Mouse (Mus musculus): ENCODE measurements around the gene Acap2.

The Acap2 gene

GRCm38 (mm10) chr16:31080573-31081051 is 120.4 kb downstream of the Acap2 start:
- DNase-seq (ENCODE audit: low spot score in 2 of 2), result no peak

- no peak for DNase-seq (ENCODE audit: low spot score in 2 of 2)
Measured at GRCm38 (mm10) chr16:31077396-31077795, 123.6 kb downstream of the Acap2 start.

GRCm38 (mm10) chr16:31076436-31076835 is 124.6 kb downstream of the Acap2 start:
- DNase-seq (ENCODE audit: low spot score in 2 of 2), result no peak

- no peak for DNase-seq (ENCODE audit: low spot score in 2 of 2)
Measured at GRCm38 (mm10) chr16:31074324-31074908, 126.6 kb downstream of the Acap2 start.

GRCm38 (mm10) chr16:31071731-31072130 is 129.3 kb downstream of the Acap2 start:
- DNase-seq (ENCODE audit: low spot score in 2 of 2), result no peak

GRCm38 (mm10) chr16:31070358-31071133 is 130.5 kb downstream of the Acap2 start:
- DNase-seq (ENCODE audit: low spot score in 2 of 2), result peak; percentile 53 to 77

- DNase-seq (ENCODE audit: low spot score in 2 of 2), result no peak
Measured at GRCm38 (mm10) chr16:31069211-31070166, 131.6 kb downstream of the Acap2 start.

- DNase-seq (ENCODE audit: low spot score in 2 of 2), result no peak
Measured at GRCm38 (mm10) chr16:31068280-31068679, 132.8 kb downstream of the Acap2 start.

GRCm38 (mm10) chr16:31066344-31067098 is 134.5 kb downstream of the Acap2 start:
- DNase-seq (ENCODE audit: low spot score in 2 of 2), result no peak

GRCm38 (mm10) chr16:31064782-31065181 is 136.3 kb downstream of the Acap2 start:
- no peak for DNase-seq (ENCODE audit: low spot score in 2 of 2)

- no peak for DNase-seq (ENCODE audit: low spot score in 2 of 2)
Measured at GRCm38 (mm10) chr16:31062918-31063317, 138.1 kb downstream of the Acap2 start.

- DNase-seq (ENCODE audit: low spot score in 2 of 2), result no peak
Measured at GRCm38 (mm10) chr16:31061246-31061880, 139.7 kb downstream of the Acap2 start.

GRCm38 (mm10) chr16:31060714-31061113 is 140.3 kb downstream of the Acap2 start:
- no peak for DNase-seq (ENCODE audit: low spot score in 2 of 2)

GRCm38 (mm10) chr16:31060226-31060625 is 140.8 kb downstream of the Acap2 start:
- no peak for DNase-seq (ENCODE audit: low spot score in 2 of 2)

GRCm38 (mm10) chr16:31059730-31060129 is 141.3 kb downstream of the Acap2 start:
- DNase-seq (ENCODE audit: low spot score in 2 of 2), result no peak

GRCm38 (mm10) chr16:31052812-31053211 is 148.2 kb downstream of the Acap2 start:
- DNase-seq (ENCODE audit: low spot score in 2 of 2), result no peak

GRCm38 (mm10) chr16:31052177-31052726 is 148.8 kb downstream of the Acap2 start:
- DNase-seq (ENCODE audit: low spot score in 2 of 2), result no peak

GRCm38 (mm10) chr16:31050701-31051100 is 150.3 kb downstream of the Acap2 start:
- DNase-seq (ENCODE audit: low spot score in 2 of 2), result no peak

GRCm38 (mm10) chr16:31048194-31048593 is 152.9 kb downstream of the Acap2 start:
- no peak for DNase-seq (ENCODE audit: low spot score in 2 of 2)

GRCm38 (mm10) chr16:31047186-31047898 is 153.7 kb downstream of the Acap2 start:
- DNase-seq (ENCODE audit: low spot score in 2 of 2), result no peak
